Comparison of ENCODE assay signal across 8 mouse cellular contexts in the genomic region with DNA sequence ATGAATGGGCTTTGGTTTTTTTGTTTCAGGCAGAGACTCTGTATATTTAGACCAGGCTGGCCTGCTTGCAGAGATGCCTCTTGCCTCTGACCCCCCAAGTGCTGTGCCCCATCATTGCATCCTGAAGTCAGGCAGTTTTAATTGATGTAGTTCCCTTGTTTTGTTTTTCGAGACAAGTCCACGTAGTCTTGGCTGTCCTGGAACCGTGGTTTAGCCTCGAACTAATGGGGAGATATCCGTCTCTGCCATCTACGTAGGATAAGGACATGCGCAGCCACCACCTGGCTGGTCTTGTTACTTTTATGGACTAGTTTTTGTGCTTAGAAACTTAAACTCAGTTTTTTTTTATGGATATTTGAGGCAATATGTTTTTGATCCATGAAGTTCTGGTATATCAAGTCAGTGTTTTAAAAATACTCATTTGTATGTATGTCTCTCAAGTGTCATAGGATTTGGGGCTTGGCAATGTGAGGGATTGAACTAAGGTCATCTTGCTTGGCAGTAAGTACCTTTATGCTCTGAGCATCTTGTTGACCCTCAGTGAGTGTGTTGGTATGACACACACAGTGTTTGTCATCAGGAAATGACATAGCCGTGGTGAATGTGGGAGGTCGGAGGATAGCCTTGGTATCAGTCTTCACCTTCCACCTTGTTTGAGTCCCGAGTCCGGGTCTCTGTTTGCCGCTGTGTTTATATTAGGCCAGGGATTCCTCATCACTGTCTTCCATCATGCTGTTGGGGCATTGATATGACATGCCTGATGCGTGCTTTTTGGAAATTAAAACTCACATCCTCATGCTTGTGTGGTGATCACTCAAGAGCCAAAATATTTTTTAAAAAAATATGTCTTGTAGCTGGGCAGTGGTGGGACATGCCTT. TPM values are rescaled to one million over a fixed set of nuclear protein-coding genes. Genes with fewer than 3 reads are reported as not detected.
DNase-seq lines count a peak whose midpoint lies in the region; ATAC-seq and TF ChIP-seq lines count a peak whose summit lies in the region.

No protein-coding gene starts in this region.

- no peak for ATAC-seq in heart, embryonic 11.5 days (replicated peaks; ENCODE audit: insufficient number of reproducible peaks, low FRiP score, low TSS enrichment)
- no peak for ATAC-seq in forebrain, embryonic 13.5 days
- ATAC-seq in liver, embryonic 14.5 days (ENCODE audit: insufficient read depth): no peak

- H3K27ac ChIP-seq in heart, embryonic 11.5 days (ENCODE audit: low read depth, low read length): peak overlapping the region; percentile 97
- no peak overlapping the region; the same call in 1 of the 2 replicates for H3K27ac ChIP-seq in ES-Bruce4 (ENCODE audit: insufficient read depth, low read length)
- H3K27ac ChIP-seq in forebrain, embryonic 13.5 days: 0 out of 2 replicates have a peak overlapping the region, but pooled peaks have one; percentile 97
- H3K27ac ChIP-seq in liver, embryonic 14.5 days: no peak overlapping the region

- TF ChIP-seq EP300 in ES-Bruce4 (IDR thresholded peaks at IDR 0.05; ENCODE audit: insufficient read depth, low read depth, low read length): no peak
- no peak for TF ChIP-seq EP300 in liver, embryonic 14.5 days (IDR thresholded peaks at IDR 0.05; ENCODE audit: low read depth)

- H3K9me3 ChIP-seq in heart, embryonic 11.5 days (replicated peaks; ENCODE audit: control insufficient read depth, low read length): no peaks in the 10 kb centered on the region
- no peaks in the 10 kb centered on the region for H3K9me3 ChIP-seq in ES-Bruce4 (replicated peaks; ENCODE audit: control insufficient read depth, insufficient read depth, low read length, poor library complexity, severe bottlenecking)
- H3K9me3 ChIP-seq in forebrain, embryonic 13.5 days (replicated peaks): no peaks in the 10 kb centered on the region
- no peaks in the 10 kb centered on the region for H3K9me3 ChIP-seq in liver, embryonic 14.5 days (ENCODE audit: control insufficient read depth, low read length)

- H3K9ac ChIP-seq in heart, embryonic 11.5 days (ENCODE audit: low read depth, low read length): peak overlapping the region; percentile 97
- H3K9ac ChIP-seq in ES-Bruce4 (ENCODE audit: low read depth, poor library complexity, severe bottlenecking): peak overlapping the region; percentile 94
- H3K9ac ChIP-seq in forebrain, embryonic 13.5 days: peak overlapping the region; percentile 98
- peak overlapping the region; percentile 81 for H3K9ac ChIP-seq in liver, embryonic 14.5 days (replicated peaks)

- H3K4me3 ChIP-seq in heart, embryonic 11.5 days (ENCODE audit: low read depth, low read length): peak overlapping the region; percentile 98
- H3K4me3 ChIP-seq in ES-Bruce4 (ENCODE audit: low read depth, low read length): peak overlapping the region; percentile 98
- peak overlapping the region; percentile 96 for H3K4me3 ChIP-seq in forebrain, embryonic 13.5 days
- peak overlapping the region; percentile 79 to 95 for H3K4me3 ChIP-seq in liver, embryonic 14.5 days (ENCODE audit: insufficient read depth in 1 of 2, low read depth in 2 of 2, low read length in 2 of 2)

- DNase-seq in heart, adult 8-10 months (ENCODE audit: low spot score): no peak
- peak in 2 of 3 experiments; percentile 12 to 19 for DNase-seq in liver, embryonic 14.5 days (ENCODE audit: low read depth in 3 of 3, low spot score in 3 of 3)
- no peak for DNase-seq in right cerebral cortex, postnatal 25 days
- no peak for DNase-seq in right cerebral cortex, postnatal 36 days (ENCODE audit: low spot score in 2 of 2)
- no peak for DNase-seq in frontal cortex, adult 2 months (ENCODE audit: extremely low spot score in 1 of 2, low spot score in 1 of 2)

- H3K36me3 ChIP-seq in heart, embryonic 11.5 days (ENCODE audit: control insufficient read depth, insufficient read depth, low read length): peaks cover 24% of the 10 kb centered on the region
- H3K36me3 ChIP-seq in ES-Bruce4 (ENCODE audit: control insufficient read depth, insufficient read depth, low read length, poor library complexity, severe bottlenecking): peaks cover 46% of the 10 kb centered on the region
- peaks cover 43% of the 10 kb centered on the region for H3K36me3 ChIP-seq in forebrain, embryonic 13.5 days (ENCODE audit: poor library complexity, severe bottlenecking)
- peaks cover 33% of the 10 kb centered on the region for H3K36me3 ChIP-seq in liver, embryonic 14.5 days (replicated peaks; ENCODE audit: control insufficient read depth, insufficient read depth, low read depth)

- no peaks in the 10 kb centered on the region for H3K27me3 ChIP-seq in heart, embryonic 11.5 days (ENCODE audit: control insufficient read depth, insufficient read depth, low read length)
- H3K27me3 ChIP-seq in ES-Bruce4 (ENCODE audit: control insufficient read depth, insufficient read depth, low read length, poor library complexity, severe bottlenecking): no peaks in the 10 kb centered on the region
- no peaks in the 10 kb centered on the region for H3K27me3 ChIP-seq in forebrain, embryonic 13.5 days
- no peaks in the 10 kb centered on the region for H3K27me3 ChIP-seq in liver, embryonic 14.5 days (ENCODE audit: control insufficient read depth, insufficient read depth, low read length)

- 29% methylated on average over 13 of the region's 13 CpGs for WGBS in heart, embryonic 11.5 days (ENCODE audit: insufficient replicate concordance)
- 62% methylated on average over 13 of the region's 13 CpGs for WGBS in forebrain, embryonic 13.5 days
- 14% methylated on average over 13 of the region's 13 CpGs for WGBS in liver, embryonic 14.5 days (ENCODE audit: insufficient replicate concordance)

- no peak for TF ChIP-seq POLR2A in ES-Bruce4 (IDR thresholded peaks at IDR 0.05; ENCODE audit: insufficient read depth, low read length)

- H3K4me1 ChIP-seq in heart, embryonic 11.5 days (ENCODE audit: control insufficient read depth, insufficient read depth, low read length): peaks cover 8% of the 10 kb centered on the region
- no peaks in the 10 kb centered on the region for H3K4me1 ChIP-seq in ES-Bruce4 (ENCODE audit: control insufficient read depth, insufficient read depth, low read length)
- peaks cover 24% of the 10 kb centered on the region for H3K4me1 ChIP-seq in forebrain, embryonic 13.5 days
- peaks cover 5 to 15% of the 10 kb centered on the region in 2 experiments; a peak in 3 of 4 replicates for H3K4me1 ChIP-seq in liver, embryonic 14.5 days (replicated peaks; ENCODE audit: control insufficient read depth in 2 of 2, insufficient read depth in 2 of 2, low read length in 1 of 2)

- H3K4me2 ChIP-seq in heart, embryonic 11.5 days: peak overlapping the region; percentile 96
- peak overlapping the region; percentile 92 for H3K4me2 ChIP-seq in forebrain, embryonic 13.5 days
- peak overlapping the region; percentile 80 for H3K4me2 ChIP-seq in liver, embryonic 14.5 days (ENCODE audit: low read depth)

- no peak for TF ChIP-seq CTCF in ES-Bruce4 (IDR thresholded peaks at IDR 0.05; ENCODE audit: low read depth, low read length)
- no peak for TF ChIP-seq CTCF in liver, embryonic 14.5 days (IDR thresholded peaks at IDR 0.05; ENCODE audit: low read depth)

RNA-seq across cellular contexts. Expression of gene Khdc4, which starts 1.4 kb away (rescaled TPM):
- polyA plus RNA-seq in heart, embryonic 11.5 days (2014; fragmentation: Nextera tagmentation; extraction: Ambion mirVana): 68.2 and 69.8 TPM in 2 replicates
- total RNA-seq in heart, adult 8-10 months (2022): 10 to 100 TPM; 26.3 to 31.5 (median 27.8) TPM
- 72.7 and 78.1 TPM in 2 replicates for polyA plus RNA-seq in ES-Bruce4 (2011; ENCODE audit: insufficient read depth, insufficient read length, low read depth, missing spikeins)
- 97.8 and 102 TPM in 2 replicates for polyA plus RNA-seq in forebrain, embryonic 13.5 days (2015; fragmentation: Nextera tagmentation; extraction: Ambion mirVana)
- 24.2 and 29.4 TPM in 2 replicates for polyA plus RNA-seq in liver, embryonic 14.5 days (2012; rRNA removed)
- polyA plus RNA-seq in liver, embryonic 14.5 days (2014; fragmentation: Nextera tagmentation; extraction: Ambion mirVana): 18.5 and 20.8 TPM in 2 replicates
- 75.8 and 82.0 TPM in 2 replicates for polyA plus RNA-seq in frontal cortex, adult 2 months (2012; rRNA removed)

RNA-seq across cellular contexts. Expression of gene Rit1, which starts 29.7 kb away (rescaled TPM):
- 49.7 and 50.4 TPM in 2 replicates for polyA plus RNA-seq in heart, embryonic 11.5 days (2014; fragmentation: Nextera tagmentation; extraction: Ambion mirVana)
- total RNA-seq in heart, adult 8-10 months (2022): 10 to 100 TPM; 61.8 to 76.1 (median 67.9) TPM
- polyA plus RNA-seq in ES-Bruce4 (2011; ENCODE audit: insufficient read depth, insufficient read length, low read depth, missing spikeins): 10.1 and 10.4 TPM in 2 replicates
- 49.5 and 52.6 TPM in 2 replicates for polyA plus RNA-seq in forebrain, embryonic 13.5 days (2015; fragmentation: Nextera tagmentation; extraction: Ambion mirVana)
- 15.8 and 20.3 TPM in 2 replicates for polyA plus RNA-seq in liver, embryonic 14.5 days (2012; rRNA removed)
- polyA plus RNA-seq in liver, embryonic 14.5 days (2014; fragmentation: Nextera tagmentation; extraction: Ambion mirVana): 30.6 and 31.6 TPM in 2 replicates
- polyA plus RNA-seq in frontal cortex, adult 2 months (2012; rRNA removed): 60.9 and 63.1 TPM in 2 replicates

RNA-seq across cellular contexts. Expression of gene Rxfp4, which starts 34.0 kb away (rescaled TPM):
- polyA plus RNA-seq in heart, embryonic 11.5 days (2014; fragmentation: Nextera tagmentation; extraction: Ambion mirVana): not detected in 2 replicates
- total RNA-seq in heart, adult 8-10 months (2022): under 1 TPM in 1 of 4 experiments, not detected in 3; 0.23 TPM
- not detected in 2 replicates for polyA plus RNA-seq in ES-Bruce4 (2011; ENCODE audit: insufficient read depth, insufficient read length, low read depth, missing spikeins)
- not detected in 2 replicates for polyA plus RNA-seq in forebrain, embryonic 13.5 days (2015; fragmentation: Nextera tagmentation; extraction: Ambion mirVana)
- not detected in 2 replicates for polyA plus RNA-seq in liver, embryonic 14.5 days (2012; rRNA removed)
- polyA plus RNA-seq in liver, embryonic 14.5 days (2014; fragmentation: Nextera tagmentation; extraction: Ambion mirVana): not detected in 2 replicates
- polyA plus RNA-seq in frontal cortex, adult 2 months (2012; rRNA removed): not detected in 2 replicates

Comparison
In these comparisons a context has a peak if more than half of its experiments do, and no peak if none do; other contexts are left out.
1. H3K27ac ChIP-seq: peak in heart, embryonic 11.5 days (single experiment) and forebrain, embryonic 13.5 days (single experiment); none in ES-Bruce4 (single experiment) and liver, embryonic 14.5 days (single experiment).
2. DNase-seq: peak in liver, embryonic 14.5 days (2 of 3); none in heart, adult 8-10 months (single experiment), right cerebral cortex, postnatal 25 days (single experiment), right cerebral cortex, postnatal 36 days (0 of 2) and frontal cortex, adult 2 months (0 of 2).
3. Peak in every context shown above with its lines, with median percentiles within 50 percentile points of each other: H3K4me2 ChIP-seq, H3K4me3 ChIP-seq and H3K9ac ChIP-seq.